Mouse (Mus musculus) left cerebral cortex, postnatal 14 days (tissue): ENCODE results near the gene Ctsz. TPM values are rescaled to one million over a fixed set of nuclear protein-coding genes. Genes with fewer than 3 reads are reported as not detected.
A peak's percentile ranks its signal among the peaks of the same experiment; 100 is the strongest.

Source experiments
- DNase-seq, 2 experiments: peaks; one replicate each; pipeline ENCODE4 v3.0.0; 2021 to 2022; ENCODE audit warnings: low spot score in 2 of 2, mixed read lengths in 1 of 2
- intact Hi-C: fragments of 180-260 bp; cut with DNase I; formaldehyde crosslinking; loops from one replicate; pipeline ENCODE4 v1.15.1; 2025
- long read RNA-seq, 2 experiments: library from polyadenylated mRNA; stranded (forward); transcript quantifications; one replicate each; pipeline ENCODE4 v2.0.0; 2021
- total RNA-seq, 2 experiments: library from RNA; stranded (reverse); gene quantifications; 2 replicates each; pipeline ENCODE4 v1.2.3; 2021

Ctsz gene
- 10 to 100 TPM; 21.2 to 22.8 TPM for total RNA-seq
- long read RNA-seq, experiment 1, transcript Ctsz-201 (6 exons, 1,441 nt): major isoform, 37 of 39 reads
- long read RNA-seq, experiment 1, partial matches to known transcripts: 2 of 39 reads
- long read RNA-seq, experiment 1, other reads (novel, unspliced or antisense): 0 of 39 reads
- long read RNA-seq, experiment 2, transcript Ctsz-201 (6 exons, 1,441 nt): major isoform, 27 of 27 reads
- long read RNA-seq, experiment 2, partial matches to known transcripts: 0 of 27 reads
- long read RNA-seq, experiment 2, other reads (novel, unspliced or antisense): 0 of 27 reads

DNA sequence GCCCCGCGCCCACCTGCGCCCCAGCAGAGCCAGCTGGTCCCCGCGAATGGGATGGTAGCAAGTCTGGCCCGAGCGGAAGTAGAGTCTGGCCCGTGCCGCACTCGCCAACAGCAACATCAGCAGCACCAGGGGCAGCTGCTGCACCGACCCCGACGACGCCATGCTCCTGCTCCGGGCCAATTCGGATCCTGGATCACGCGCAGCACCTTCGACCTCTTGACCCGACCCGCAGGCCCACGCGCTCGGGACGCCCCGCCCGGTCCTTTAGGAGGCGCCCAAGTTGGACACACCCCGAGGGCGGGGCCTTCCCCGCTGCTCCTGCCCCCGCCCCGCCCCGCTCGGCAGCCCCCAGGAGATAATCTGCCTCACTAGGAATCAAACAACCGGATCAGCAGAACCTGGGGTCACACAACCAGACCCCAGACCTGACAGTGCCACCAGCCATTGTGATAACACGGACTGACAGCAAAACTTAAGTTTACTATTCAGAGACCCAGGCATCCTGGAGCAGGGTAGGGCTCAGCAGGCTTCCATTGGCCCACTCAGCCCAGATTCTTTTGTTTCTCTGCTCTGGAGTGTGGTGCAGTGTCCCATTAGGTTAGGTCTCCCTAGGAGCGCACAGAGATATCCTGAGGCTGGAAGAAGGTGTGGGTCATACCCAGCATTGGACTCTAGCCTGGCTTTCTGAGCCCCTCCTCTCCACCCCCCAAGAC is at the start of gene Ctsz:
Gene Ctsz (minus strand): TSS at position 303 of the 713 bp plus-strand sequence.
- peak in 1 of 2 experiments; percentile 31 for DNase-seq
- intact Hi-C loops: no loop called here

DNA sequence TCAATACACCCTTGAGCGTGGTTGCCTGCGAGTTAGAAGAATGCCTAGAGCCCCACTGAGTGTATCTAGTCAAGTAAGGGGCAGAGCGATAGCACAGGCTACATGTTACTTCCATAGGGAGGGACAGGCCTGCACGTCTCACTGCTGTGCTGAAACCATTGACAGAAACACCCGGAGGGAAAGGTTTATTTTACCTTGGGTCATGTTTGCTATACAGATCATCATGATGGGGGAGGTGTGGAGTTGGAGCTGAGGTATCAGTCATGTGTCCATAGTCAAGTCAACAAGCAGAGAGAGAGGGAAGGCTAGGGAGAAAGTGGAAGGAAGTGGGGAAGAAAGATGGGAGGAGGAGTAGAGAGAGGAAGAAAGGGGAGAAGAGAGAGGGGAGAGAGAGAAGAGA is 48.2 kb upstream of the Ctsz start:
- intact Hi-C loops: no loop called here
- DNase-seq: no peak

DNA sequence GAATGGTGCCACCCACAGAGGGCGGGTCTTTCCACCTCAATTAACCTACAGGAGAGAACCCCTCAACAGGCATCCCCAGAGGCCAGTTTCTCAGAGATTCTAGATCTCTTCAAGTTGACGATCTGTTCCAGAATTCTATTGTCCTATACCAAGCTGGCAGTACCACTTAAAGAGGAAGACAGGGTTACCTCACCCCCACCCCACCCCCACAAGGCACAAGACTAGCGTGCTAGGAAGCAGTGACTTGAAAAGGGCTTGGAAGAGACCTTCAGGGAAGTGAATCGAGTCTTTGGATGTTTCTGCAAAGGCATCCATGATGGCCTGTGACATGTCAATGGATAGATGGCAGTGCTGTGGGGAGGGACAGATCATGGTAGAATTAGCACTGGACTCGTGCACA is 39.9 kb upstream of the Ctsz start:
- intact Hi-C loops: no loop called here
- no peak for DNase-seq

DNA sequence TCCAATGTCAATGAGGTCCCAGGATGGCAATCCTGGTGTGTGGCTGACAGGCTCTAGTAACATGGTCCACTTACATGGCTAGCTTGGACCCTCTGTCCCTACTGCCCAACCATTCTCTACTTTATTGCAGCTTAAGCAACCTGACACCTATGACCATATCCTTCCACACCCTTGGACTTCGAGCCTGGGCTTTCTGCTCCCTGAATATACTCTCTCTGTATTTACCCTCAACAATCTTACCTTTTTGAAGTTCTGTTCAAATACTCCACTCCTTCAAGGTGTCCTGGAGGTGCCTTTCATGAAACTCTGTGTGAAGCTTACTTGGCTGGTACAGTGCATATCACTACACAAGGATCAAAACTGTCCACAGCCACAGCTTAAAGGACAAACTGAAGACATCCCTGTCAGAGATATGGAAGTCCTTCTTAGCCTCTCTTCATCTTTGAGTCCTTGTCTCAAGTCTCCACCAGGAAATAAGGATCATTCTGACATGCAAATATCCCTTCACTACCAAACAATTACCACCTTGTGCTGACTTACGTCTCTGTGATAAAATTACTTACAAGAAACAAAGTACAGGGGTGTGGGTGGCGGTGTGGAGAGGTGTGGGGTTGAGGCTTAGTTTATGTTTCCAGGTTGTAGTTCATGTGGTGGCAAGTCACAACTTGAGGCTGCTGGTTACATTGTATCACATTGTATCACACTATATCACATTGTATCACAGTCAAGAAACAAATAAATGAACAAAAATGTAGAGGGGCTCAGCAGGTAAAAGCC is 38.9 kb upstream of the Ctsz start:
- intact Hi-C loops: no loop called here
- no peak for DNase-seq

DNA sequence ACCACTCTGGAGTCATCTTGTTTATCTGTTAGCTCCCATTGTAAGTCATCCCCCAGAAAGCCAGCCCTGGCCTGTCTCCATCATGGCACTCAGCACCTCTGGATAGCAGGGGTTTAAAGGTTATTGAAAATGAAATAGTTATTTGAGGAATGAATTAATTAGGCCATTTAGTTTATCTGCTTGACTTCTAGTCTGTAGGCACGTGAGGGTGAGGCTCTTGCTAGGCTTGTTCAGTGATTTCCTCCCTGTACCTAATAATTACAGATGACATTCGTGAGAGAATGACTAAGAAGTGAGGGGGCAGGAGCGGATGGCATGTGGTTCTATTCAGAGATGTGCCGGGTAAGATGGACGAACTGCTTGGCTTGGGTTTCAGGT is 34.7 kb upstream of the Ctsz start:
- intact Hi-C loops: loop anchor here (5.0 kb wide), 1 partner anchor 199 kb away; no protein-coding TSS in a partner anchor
- no peak for DNase-seq

DNA sequence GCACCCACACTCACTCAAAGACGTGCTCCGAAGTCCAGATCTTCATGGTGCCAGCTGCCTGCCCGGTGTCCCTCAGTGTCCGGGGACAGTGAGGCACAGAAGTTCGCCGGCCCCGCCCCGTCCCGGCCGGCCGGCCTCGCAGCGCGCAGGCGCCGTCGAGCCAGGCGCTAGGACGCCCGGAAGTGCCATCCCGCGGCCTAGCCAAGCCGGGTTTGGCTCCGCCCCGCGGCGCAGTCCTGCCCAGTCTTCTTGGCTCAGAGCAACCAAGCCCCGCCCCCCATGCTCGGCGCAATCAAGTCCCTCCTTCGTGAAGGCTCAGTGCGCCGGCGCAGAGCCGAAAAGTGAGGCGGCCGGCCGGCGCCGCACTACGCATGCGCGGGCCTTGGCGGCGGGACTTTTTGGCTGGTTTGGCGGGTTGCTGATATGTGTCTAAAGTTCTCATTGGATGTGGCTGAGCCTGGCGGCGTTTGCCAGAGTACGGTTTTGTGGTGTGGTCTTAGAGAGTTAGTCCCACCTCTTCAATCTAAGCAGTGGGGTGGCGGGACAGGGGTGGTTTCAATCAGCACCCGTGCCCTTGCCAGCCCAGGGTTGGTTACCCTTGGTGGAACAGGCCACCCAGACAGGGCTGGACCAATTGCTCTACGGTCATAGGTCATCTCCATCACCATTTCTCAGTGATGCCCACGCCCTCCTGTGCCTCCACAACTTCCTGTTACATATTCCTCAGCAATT is 34.1 kb upstream of the Ctsz start, which contains the start of gene Prelid3b:
Gene Prelid3b (minus strand): TSS at position 264 of the 732 bp plus-strand sequence.
- intact Hi-C loops: loop anchor here (5.0 kb wide), 1 partner anchor 199 kb away; no protein-coding TSS in a partner anchor

DNA sequence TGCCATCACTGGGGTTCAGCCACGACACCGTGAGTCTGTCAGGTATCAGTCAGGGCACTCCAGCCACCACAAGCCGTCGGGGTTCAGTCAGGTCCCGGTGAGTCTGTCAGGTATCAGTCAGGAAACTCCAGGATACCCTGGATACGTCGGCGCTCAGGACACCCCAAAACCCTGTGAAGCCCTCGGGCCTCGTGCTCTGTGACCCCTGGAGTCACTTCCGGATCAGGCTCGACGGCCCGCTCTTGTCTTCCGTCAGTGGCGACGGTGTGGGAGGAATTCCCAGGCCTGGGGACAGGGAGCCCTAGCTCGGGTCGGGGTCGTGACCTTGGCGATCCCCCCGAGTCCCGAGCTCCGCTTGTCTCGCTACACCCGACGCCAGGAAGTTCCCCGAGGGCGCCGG is 33.6 kb upstream of the Ctsz start:
- intact Hi-C loops: loop anchor here (5.0 kb wide), 1 partner anchor 200 kb away; no protein-coding TSS in a partner anchor
- DNase-seq: peak in 1 of 2 experiments; percentile 11

More for the DNA sequence above, 34.1 kb upstream of the Ctsz start, which contains the start of gene Prelid3b:
- peak; percentile 99 for DNase-seq

DNA sequence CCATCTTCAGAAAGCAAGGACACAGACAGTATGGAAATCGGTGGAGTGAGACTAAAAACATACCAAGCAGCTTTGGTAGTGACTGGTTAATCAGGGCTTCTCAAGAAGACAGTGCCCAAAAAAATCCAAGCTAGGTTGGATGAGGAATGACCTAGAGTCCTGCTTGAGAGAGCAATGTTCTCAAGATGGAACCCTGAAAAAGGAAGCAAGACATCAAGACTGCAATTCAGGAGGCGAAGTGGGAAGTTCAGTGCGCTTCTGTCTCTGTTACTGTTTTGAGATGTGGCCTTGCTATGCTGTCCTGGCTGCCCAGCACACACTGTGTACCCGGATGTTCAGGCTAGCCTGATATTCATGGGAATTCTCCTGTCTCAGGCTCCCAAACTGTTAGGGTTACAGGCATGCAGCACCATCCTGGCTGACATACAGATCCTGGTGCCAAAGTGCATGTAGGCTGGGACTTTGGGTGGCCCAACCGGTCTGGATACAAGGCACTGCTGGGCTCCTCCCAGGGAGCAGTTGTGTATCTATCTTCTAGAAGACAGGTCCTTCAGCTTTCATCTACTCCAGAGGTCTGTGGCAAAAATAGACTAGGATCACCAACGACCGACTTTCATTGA is 32.1 kb upstream of the Ctsz start:
- intact Hi-C loops: loop anchor here (5.0 kb wide), 1 partner anchor 201 kb away; no protein-coding TSS in a partner anchor
- DNase-seq: no peak

DNA sequence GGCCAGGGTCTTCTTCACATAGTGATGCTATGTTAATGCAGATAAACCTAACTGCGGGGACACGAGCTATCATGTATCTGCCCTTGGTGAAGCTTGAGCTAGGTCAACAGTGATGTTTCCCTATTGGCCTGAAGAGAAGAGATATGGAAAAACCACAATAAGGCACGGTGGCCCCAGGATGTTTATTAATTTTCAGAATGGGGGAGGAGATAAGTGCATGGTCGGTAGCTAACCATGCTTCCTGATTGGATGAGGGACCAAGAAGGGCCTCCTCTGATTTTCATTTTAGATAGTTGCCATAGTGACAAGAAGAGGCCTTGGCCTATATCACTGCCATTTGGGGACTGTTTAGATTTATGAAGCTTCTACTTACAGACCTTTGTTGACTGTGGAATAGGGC is 31.5 kb upstream of the Ctsz start:
- intact Hi-C loops: loop anchor here (5.0 kb wide), 1 partner anchor 202 kb away; no protein-coding TSS in a partner anchor
- DNase-seq: no peak

DNA sequence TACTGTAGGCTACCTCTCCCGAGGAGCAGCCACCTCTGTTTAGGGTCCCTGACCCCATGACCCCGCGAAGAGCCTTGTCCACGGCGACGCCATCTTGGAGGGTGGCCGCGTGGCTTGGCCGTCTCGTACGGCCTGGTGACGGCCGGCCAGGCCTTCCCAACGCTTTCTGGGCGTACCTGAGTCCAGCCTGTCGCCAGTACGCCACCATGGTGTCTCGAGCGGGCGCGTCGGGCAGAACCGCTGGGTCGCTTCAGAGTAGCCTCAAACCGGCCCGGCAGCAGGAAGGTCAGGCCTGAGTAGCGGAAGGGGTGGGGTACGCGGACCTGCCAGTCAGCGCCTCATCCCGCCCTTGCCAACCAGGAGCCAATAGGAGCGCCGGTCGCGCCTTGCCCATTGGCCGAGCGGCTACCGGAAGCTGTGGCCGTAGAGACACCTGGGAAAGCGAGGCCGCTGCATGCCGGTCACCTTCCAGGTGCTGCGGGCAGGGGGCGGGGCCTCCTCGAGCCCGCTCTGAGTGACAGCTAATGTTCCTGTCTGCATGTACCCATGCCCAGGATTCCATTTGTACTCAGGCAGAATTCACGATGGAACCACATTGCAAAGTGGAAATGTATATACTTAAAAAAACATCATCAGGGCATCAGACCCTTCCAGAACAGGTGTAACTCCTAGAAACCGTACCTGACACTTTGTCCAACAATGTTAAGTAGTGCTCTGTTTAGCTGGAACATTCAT is 25.1 kb upstream of the Ctsz start, which contains the start of gene Atp5e:
Gene Atp5e (minus strand): TSS at position 317 of the 735 bp plus-strand sequence.
- intact Hi-C loops: loop anchor here (5.0 kb wide), 2 partner anchors 132 to 152 kb away; no protein-coding TSS in a partner anchor
- DNase-seq: peak; percentile 96 to 97

DNA sequence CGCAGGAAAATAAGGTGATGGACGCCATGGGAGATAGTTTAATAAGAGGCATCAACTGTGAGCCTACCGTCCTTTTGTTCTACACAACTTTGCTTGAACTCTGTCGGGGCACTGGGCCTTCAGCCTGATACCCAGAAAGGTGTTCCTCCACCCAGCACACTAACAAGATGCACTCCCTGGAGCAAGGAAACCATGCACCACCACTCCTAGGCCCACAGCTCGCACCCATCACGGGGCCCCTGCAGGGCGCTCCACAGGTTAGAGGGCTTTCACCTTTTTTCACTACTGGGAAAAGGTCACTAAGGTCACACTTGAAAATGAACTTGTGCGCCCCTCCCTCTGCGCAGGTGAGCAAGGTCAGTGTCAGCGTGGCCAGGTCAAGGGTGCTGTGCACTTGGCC is 24.5 kb upstream of the Ctsz start:
- intact Hi-C loops: loop anchor here (5.0 kb wide), 2 partner anchors 131 to 151 kb away; no protein-coding TSS in a partner anchor
- DNase-seq: no peak

DNA sequence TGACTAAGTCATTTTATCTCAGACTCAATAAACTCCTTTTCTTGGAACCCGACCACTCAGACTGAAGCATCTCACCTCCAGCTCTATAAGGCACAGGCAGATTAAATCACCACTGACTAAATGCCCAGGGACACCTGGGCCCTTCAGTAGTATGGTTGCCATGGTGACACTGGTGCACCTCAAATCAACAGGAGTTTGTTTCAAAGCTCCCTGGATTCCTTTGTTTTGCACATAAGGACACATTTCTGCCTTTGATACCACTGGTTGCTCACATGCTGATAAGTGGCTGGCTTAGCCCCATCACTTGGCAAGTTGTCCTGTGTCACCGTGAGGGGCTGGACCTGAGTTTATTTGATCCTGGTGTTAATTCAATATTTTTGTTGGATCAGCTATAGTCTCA is 20.5 kb upstream of the Ctsz start:
- DNase-seq: no peak
- intact Hi-C loops: no loop called here

DNA sequence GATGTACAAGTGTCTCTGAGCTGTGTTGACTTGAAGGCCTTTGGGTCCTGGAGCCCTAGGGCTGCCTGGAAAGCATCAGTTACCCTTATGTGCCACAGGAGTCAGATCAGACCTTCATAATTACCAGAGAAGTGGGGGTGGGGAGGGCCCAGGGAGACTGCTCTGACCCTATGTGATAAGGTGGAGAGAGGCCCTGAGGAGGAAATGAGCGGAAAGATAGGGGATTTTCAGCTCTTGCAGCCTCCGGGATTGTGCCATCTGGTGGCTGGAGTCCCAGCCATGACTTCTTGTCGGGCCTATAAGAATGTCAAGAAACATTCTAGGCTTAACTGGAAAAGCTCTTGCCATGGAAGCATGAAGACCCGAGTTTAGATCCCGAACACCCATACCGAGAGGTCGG is 14.8 kb upstream of the Ctsz start:
- no peak for DNase-seq
- intact Hi-C loops: no loop called here

DNA sequence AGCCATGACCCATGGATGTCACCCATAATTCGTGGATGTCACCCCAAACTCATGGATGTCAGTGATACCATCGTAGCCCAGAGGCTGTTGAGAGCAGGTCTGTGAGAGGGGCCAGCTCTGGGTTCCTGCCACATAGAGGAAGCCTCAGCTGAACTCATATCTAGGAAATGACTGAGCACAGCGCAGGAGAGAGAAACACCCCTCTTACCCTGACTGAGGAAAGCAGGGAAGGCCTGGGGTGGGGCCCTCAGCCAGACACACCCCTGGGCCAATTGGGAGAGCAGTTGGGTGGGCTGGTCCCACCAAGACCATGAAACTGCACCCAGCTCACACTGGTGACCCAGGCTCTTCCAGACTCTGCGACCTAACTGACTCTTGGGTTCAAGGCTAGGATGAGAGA is 11.5 kb upstream of the Ctsz start, which contains the start of gene Tubb1:
Gene Tubb1 (plus strand): TSS at position 343 of the 400 bp plus-strand sequence.
- no peak for DNase-seq
- intact Hi-C loops: no loop called here

DNA sequence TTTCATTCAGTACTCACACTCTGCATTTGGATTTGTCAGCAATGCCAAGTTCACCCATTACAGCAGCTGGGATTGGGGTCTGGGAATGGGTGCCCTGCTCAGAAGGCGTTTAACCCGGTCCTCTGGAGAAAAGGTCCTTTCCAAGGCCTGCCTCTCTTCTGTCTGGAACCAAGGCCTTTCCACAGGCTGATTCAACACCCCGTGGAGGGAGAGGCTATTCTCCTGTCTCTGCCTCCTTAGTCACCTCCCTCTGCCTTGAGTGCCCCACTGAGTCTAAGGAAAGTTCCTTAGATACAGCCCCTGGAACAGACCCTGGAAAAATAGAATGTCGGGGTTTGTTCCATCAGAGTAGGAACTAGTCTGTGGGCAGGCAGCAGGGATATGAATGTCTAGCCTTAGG is 9.6 kb upstream of the Ctsz start:
- no peak for DNase-seq
- intact Hi-C loops: no loop called here

DNA sequence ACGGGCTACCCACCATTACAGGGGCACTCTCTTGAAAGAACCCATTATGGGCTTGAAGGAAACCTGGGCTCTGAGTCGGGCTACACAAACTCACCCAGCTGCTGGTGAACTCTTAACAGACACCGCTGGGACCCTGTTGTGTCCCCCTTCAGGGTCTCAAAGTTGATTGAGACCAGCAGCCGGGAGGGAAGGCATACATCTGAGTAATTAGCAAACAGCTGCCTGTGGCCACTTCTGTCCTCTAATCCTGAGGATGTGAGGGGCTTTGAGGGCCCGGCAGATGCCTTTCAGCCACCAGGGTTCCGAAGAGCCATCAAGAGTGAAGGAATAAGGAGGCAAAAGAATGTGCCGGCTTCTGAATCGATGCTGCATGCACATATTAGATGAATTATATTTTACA is 8.1 kb upstream of the Ctsz start:
- intact Hi-C loops: no loop called here
- DNase-seq: no peak

DNA sequence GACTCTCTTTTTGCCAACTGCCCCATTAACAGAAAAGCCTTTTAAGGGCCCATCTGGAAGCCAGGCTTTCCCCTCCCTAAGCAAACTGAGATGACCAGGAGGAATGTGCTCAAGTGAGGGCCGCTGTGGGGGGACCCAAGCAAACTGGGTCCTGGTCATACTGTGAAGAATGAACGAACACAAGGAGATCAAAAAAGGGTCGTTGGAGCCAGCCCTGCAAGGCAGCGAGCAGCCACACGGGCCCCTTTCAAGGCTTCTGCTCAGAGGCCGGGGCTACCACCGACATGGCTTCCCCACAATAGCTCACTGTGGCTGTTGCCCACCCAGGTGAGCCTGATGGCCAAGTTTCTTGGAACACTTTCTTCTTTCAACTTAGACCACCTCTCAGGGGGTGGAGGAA is 7.7 kb upstream of the Ctsz start:
- no peak for DNase-seq
- intact Hi-C loops: no loop called here

DNA sequence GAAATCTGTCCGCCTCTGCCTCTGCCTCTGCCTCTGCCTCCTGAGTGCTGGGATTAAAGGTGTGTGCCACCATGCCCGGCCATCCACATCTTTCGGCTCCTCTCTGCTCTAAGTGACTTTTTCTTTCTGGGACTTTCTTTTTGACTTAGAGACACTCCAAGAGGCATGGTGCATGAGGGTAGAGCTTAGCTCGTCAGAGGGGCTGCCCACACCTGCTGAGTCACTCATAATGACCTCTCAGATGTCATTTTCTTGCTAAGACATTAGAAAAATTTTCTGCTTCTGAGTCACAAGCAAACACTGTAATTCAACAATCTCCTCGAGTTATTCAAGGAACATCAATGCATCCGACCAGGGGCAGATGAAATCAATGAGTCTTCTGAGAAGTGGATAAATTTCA is 6.2 kb upstream of the Ctsz start:
- DNase-seq: no peak
- intact Hi-C loops: no loop called here
